Mouse (Mus musculus) liver, embryonic 14.5 days (tissue): Measurements from ENCODE around the gene Dguok. TPM values are rescaled to one million over a fixed set of nuclear protein-coding genes. Genes with fewer than 3 reads are reported as not detected.

Experiments
- ATAC-seq: fragments of 200-750 bp; cut with Nextera tagmentation; 2 replicates; pipeline ENCODE4 v1.8.0; 2017; ENCODE audit warnings: moderate number of reproducible peaks, mild to moderate bottlenecking, moderate library complexity; ENCODE audit not compliant: insufficient read depth
- DNase-seq, 3 experiments: peaks; one replicate each; pipeline ENCODE4 v3.0.0-alpha.2; 2012 to 2013; ENCODE audit warnings: low read depth in 3 of 3, low spot score in 3 of 3
- H3K27ac ChIP-seq: fragments of 300-500 bp; sonication (generic); 2 replicates; pipeline ENCODE4 v1.5.1; 2014; ENCODE audit warnings: moderate library complexity, mild to moderate bottlenecking, control low read depth, inconsistent platforms
- H3K27me3 ChIP-seq: fragments of 300-500 bp; sonication (generic); 2 replicates; pipeline ENCODE4 v1.6.1; 2014; ENCODE audit warnings: mild to moderate bottlenecking, low read length, moderate library complexity; ENCODE audit not compliant: control insufficient read depth, insufficient read depth
- H3K36me3 ChIP-seq: fragments of 300-500 bp; sonication (generic); replicated peaks from 2 replicates; pipeline ENCODE4 v1.6.1; 2014; ENCODE audit warnings: low read depth; ENCODE audit not compliant: control insufficient read depth, insufficient read depth
- H3K4me1 ChIP-seq, 2 experiments: fragments of 200-500 bp in 1 of 2; fragments of 300-500 bp in 1 of 2; sonication (generic) in 1 of 2; replicated peaks; 2 replicates each; pipeline ENCODE4 v1.6.1; 2012 to 2014; ENCODE audit warnings: antibody characterized with exemption in 1 of 2, inconsistent platforms in 1 of 2, low read length in 1 of 2; ENCODE audit not compliant: control insufficient read depth in 2 of 2, insufficient read depth in 2 of 2
- H3K4me2 ChIP-seq: fragments of 300-500 bp; sonication (generic); 2 replicates; pipeline ENCODE4 v1.6.1; 2014; ENCODE audit warnings: low read depth, mild to moderate bottlenecking, control low read depth, moderate library complexity
- H3K4me3 ChIP-seq, 2 experiments: fragments of 200-500 bp in 1 of 2; fragments of 300-500 bp in 1 of 2; sonication (generic) in 1 of 2; 2 replicates each; pipeline ENCODE4 v1.5.1; 2012 to 2014; ENCODE audit warnings: low read depth in 2 of 2, low read length in 2 of 2, mild to moderate bottlenecking in 2 of 2, control low read depth in 1 of 2, inconsistent platforms in 1 of 2, moderate library complexity in 1 of 2; ENCODE audit not compliant: insufficient read depth in 1 of 2
- H3K9ac ChIP-seq: fragments of 300-500 bp; sonication (generic); replicated peaks from 2 replicates; pipeline ENCODE4 v1.6.1; 2014; ENCODE audit warnings: mild to moderate bottlenecking, control low read depth, moderate library complexity
- H3K9me3 ChIP-seq: fragments of 300-500 bp; sonication (generic); 2 replicates; pipeline ENCODE4 v1.6.1; 2016; ENCODE audit warnings: low read length, mixed read lengths; ENCODE audit not compliant: control insufficient read depth
- CTCF ChIP-seq: IDR thresholded peaks from 2 replicates; pipeline ENCODE4 v1.5.1; 2016; ENCODE audit warnings: antibody characterized with exemption, low read depth, control low read depth
- EP300 ChIP-seq: IDR thresholded peaks from 2 replicates; pipeline ENCODE4 v1.6.1; 2016; ENCODE audit warnings: antibody characterized with exemption, low read depth
- WGBS: fragments of 180-500 bp; shearing (Covaris S2); extraction: QIAGEN DNeasy Blood & Tissue Kit; methylation state at CpG from one replicate; pipeline ENCODE4 v1.1.7; 2014; ENCODE audit not compliant: insufficient replicate concordance; 5-methylcytosine and 5-hydroxymethylcytosine counted together
- polyA plus RNA-seq, 2 experiments: library from polyadenylated mRNA; depleted of rRNA in 1 of 2; stranded (reverse) in 1 of 2; unstranded in 1 of 2; fragments of >200 nt; fragmentation: Nextera tagmentation in 1 of 2; extraction: Ambion mirVana in 1 of 2; gene quantifications; 2 replicates each; pipeline versions ENCODE4 v1.2.1 to v1.2.3; 2012 to 2014

Gene Dguok
- polyA plus RNA-seq, 2 experiments: 16.8 to 21.6 TPM

- Histone ChIP-seq H3K4me1 (peaks cover 16 to 20% of the 10 kb centered on the region in 2 experiments), H3K27ac (no peak overlapping the region), H3K36me3 (no peaks in the 10 kb centered on the region; the same call in 1 of the 2 replicates), H3K4me3 (no peak overlapping the region), H3K4me2 (no peak overlapping the region), H3K9ac (no peak overlapping the region), H3K9me3 (no peaks in the 10 kb centered on the region), H3K27me3 (no peaks in the 10 kb centered on the region)
- DNase-seq (no peak), ATAC-seq (no peak)
- 53% methylated on average over 3 of the region's 3 CpGs for WGBS
- no peak for TF ChIP-seq CTCF
- TF ChIP-seq EP300: no peak
Measured at GRCm38 (mm10) chr6:83437802-83438201, 69.0 kb downstream of the Dguok start.

- ATAC-seq: no peak
- H3K27ac ChIP-seq: no peak overlapping the region
- peaks cover 11 to 15% of the 10 kb centered on the region in 2 experiments for H3K4me1 ChIP-seq
- WGBS: 76% methylated on average over 3 of the region's 3 CpGs
- DNase-seq: no peak
- H3K36me3 ChIP-seq: no peaks in the 10 kb centered on the region; the same call in 1 of the 2 replicates
- no peak overlapping the region for H3K4me2 ChIP-seq
- H3K4me3 ChIP-seq: no peak overlapping the region
- H3K9ac ChIP-seq: no peak overlapping the region
- TF ChIP-seq CTCF: no peak
- TF ChIP-seq EP300: no peak
- no peaks in the 10 kb centered on the region for H3K27me3 ChIP-seq
- no peaks in the 10 kb centered on the region for H3K9me3 ChIP-seq
Measured at GRCm38 (mm10) chr6:83437225-83437624, 69.5 kb downstream of the Dguok start.

GRCm38 (mm10) chr6:83436547-83436946 lies 70.2 kb downstream of the Dguok start:
- H3K4me1 ChIP-seq: peaks cover 5 to 11% of the 10 kb centered on the region in 2 experiments; a peak in 3 of 4 replicates
- no peak overlapping the region for H3K4me3 ChIP-seq

GRCm38 (mm10) chr6:83435174-83435573 lies 71.6 kb downstream of the Dguok start:
- Histone ChIP-seq H3K4me1 (peaks cover under 1 to 3% of the 10 kb centered on the region in 2 experiments; a peak in 2 of 4 replicates), H3K27ac (no peak overlapping the region), H3K27me3 (no peaks in the 10 kb centered on the region), H3K9ac (no peak overlapping the region), H3K36me3 (no peaks in the 10 kb centered on the region; the same call in 1 of the 2 replicates), H3K4me3 (no peak overlapping the region), H3K9me3 (no peaks in the 10 kb centered on the region), H3K4me2 (no peak overlapping the region)
- TF ChIP-seq CTCF (no peak), EP300 (no peak)
- DNase-seq (no peak), ATAC-seq (no peak)
- WGBS: 75% methylated on average over 5 of the region's 5 CpGs

More at GRCm38 (mm10) chr6:83436547-83436946, 70.2 kb downstream of the Dguok start:
- no peaks in the 10 kb centered on the region for H3K9me3 ChIP-seq
- no peak overlapping the region for H3K9ac ChIP-seq
- H3K27ac ChIP-seq: no peak overlapping the region
- ATAC-seq (no peak), DNase-seq (no peak)
- H3K4me2 ChIP-seq: no peak overlapping the region
- WGBS: 55% methylated on average over 4 of the region's 4 CpGs
- no peak for TF ChIP-seq EP300
- no peak for TF ChIP-seq CTCF
- no peaks in the 10 kb centered on the region; the same call in 1 of the 2 replicates for H3K36me3 ChIP-seq
- H3K27me3 ChIP-seq: no peaks in the 10 kb centered on the region

GRCm38 (mm10) chr6:83433546-83433945 lies 73.2 kb downstream of the Dguok start:
- no peak overlapping the region for H3K27ac ChIP-seq
- no peak overlapping the region for H3K9ac ChIP-seq
- H3K27me3 ChIP-seq: no peaks in the 10 kb centered on the region
- H3K9me3 ChIP-seq: no peaks in the 10 kb centered on the region
- DNase-seq: no peak
- H3K4me1 ChIP-seq: 0 out of 4 replicates have a peak, but pooled peaks cover 0 to 2% of the 10 kb centered on the region in 2 experiments
- 74% methylated on average over 4 of the region's 4 CpGs for WGBS
- H3K4me3 ChIP-seq: no peak overlapping the region
- peaks cover 3% of the 10 kb centered on the region for H3K36me3 ChIP-seq
- no peak overlapping the region for H3K4me2 ChIP-seq
- no peak for ATAC-seq
- TF ChIP-seq EP300 (no peak), CTCF (no peak)
